Mouse (Mus musculus) lung, embryonic 15.5 days (tissue): ENCODE data around the gene Vdr. TPM values are rescaled to one million over a fixed set of nuclear protein-coding genes. Genes with fewer than 3 reads are reported as not detected.

ENCODE experiments used
- ATAC-seq: fragments of 200-750 bp; cut with Nextera tagmentation; 2 replicates; pipeline ENCODE4 v1.8.0; 2017; ENCODE audit warnings: moderate number of reproducible peaks, borderline replicate concordance; ENCODE audit not compliant: low FRiP score, low TSS enrichment; ENCODE audit errors: extremely low read depth
- H3K27ac ChIP-seq: fragments of 300-500 bp; sonication (generic); 2 replicates; pipeline ENCODE4 v1.5.1; 2015; ENCODE audit warnings: moderate library complexity, mild to moderate bottlenecking, inconsistent platforms
- H3K27me3 ChIP-seq: fragments of 300-500 bp; sonication (generic); 2 replicates; pipeline ENCODE4 v1.6.1; 2015; ENCODE audit warnings: inconsistent platforms
- H3K36me3 ChIP-seq: fragments of 300-500 bp; sonication (generic); 2 replicates; pipeline ENCODE4 v1.6.1; 2015; ENCODE audit warnings: inconsistent platforms
- H3K4me1 ChIP-seq: fragments of 300-500 bp; sonication (generic); 2 replicates; pipeline ENCODE4 v1.6.1; 2015; ENCODE audit warnings: inconsistent platforms
- H3K4me2 ChIP-seq: fragments of 300-500 bp; sonication (generic); 2 replicates; pipeline ENCODE4 v1.6.1; 2015; ENCODE audit warnings: inconsistent platforms, mild to moderate bottlenecking, moderate library complexity
- H3K4me3 ChIP-seq: fragments of 300-500 bp; sonication (generic); 2 replicates; pipeline ENCODE4 v1.5.1; 2015; ENCODE audit warnings: mild to moderate bottlenecking, inconsistent platforms
- H3K9ac ChIP-seq: fragments of 300-500 bp; sonication (generic); 2 replicates; pipeline ENCODE4 v1.6.1; 2015; ENCODE audit warnings: inconsistent platforms
- H3K9me3 ChIP-seq: fragments of 300-500 bp; sonication (generic); 2 replicates; pipeline ENCODE4 v1.6.1; 2016; ENCODE audit warnings: inconsistent platforms
- WGBS: fragments of 180-500 bp; shearing (Covaris S2); methylation state at CpG from one replicate; pipeline ENCODE4 v1.1.7; 2015; 5-methylcytosine and 5-hydroxymethylcytosine counted together
- polyA plus RNA-seq: library from polyadenylated mRNA; unstranded; fragments of >200 nt; fragmentation: Nextera tagmentation; extraction: Ambion mirVana; gene quantifications from 2 replicates; pipeline ENCODE4 v1.2.1, GENCODE M21; 2015

The Vdr gene
- polyA plus RNA-seq, 1 experiment from 2014 or later, result 0.81 TPM

DNA sequence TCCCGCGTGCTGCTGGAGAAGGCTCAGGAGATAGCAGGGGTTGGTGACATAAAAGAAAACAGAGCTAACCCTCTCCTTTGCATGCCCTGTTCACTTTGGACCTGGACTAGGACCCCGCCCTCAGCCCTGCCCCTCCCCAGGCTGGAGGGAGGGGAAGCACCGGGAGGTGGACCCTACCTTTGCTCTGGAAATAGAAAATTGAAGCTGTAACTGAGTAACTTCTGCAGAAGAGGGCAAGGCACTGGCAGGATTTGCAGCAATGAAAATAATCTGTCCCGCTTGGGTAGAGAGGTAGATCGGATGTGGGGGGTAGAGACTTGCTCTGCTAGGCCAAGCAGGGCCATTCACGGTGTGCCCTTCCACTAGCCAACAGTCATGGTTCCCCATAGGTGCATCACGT is 32.9 kb upstream of the Vdr start:
- no peak overlapping the region for H3K27ac ChIP-seq
- peaks cover 5% of the 10 kb centered on the region; the same call in 1 of the 2 replicates for H3K4me1 ChIP-seq
- ATAC-seq, result no peak
- H3K9me3 ChIP-seq, result no peaks in the 10 kb centered on the region
- 86% methylated on average over 8 of the region's 8 CpGs for WGBS
- no peak overlapping the region for H3K4me2 ChIP-seq
- no peaks in the 10 kb centered on the region for H3K36me3 ChIP-seq
- H3K4me3 ChIP-seq, result no peak overlapping the region
- H3K27me3 ChIP-seq, result no peaks in the 10 kb centered on the region
- no peak overlapping the region for H3K9ac ChIP-seq

DNA sequence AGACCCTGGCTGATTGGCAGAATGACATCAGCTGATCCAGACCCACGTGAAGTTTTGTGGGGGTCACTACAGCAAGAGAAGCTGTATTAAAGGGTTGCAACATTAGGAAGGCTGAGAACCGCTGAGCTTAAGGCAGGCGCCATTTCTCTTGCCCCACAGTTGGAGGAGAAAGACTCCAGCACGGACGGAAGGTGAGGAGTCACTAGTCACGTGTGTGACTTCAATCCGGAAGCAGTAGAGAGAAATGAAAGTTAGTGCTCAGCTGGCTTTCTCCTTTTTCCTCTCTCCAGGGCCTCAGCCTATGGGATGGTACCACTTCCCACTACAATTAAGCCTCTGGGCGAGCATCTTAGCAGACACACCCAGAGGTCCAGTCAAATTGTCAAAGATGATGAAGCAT is 32.1 kb upstream of the Vdr start:
- H3K4me3 ChIP-seq, result no peak overlapping the region

DNA sequence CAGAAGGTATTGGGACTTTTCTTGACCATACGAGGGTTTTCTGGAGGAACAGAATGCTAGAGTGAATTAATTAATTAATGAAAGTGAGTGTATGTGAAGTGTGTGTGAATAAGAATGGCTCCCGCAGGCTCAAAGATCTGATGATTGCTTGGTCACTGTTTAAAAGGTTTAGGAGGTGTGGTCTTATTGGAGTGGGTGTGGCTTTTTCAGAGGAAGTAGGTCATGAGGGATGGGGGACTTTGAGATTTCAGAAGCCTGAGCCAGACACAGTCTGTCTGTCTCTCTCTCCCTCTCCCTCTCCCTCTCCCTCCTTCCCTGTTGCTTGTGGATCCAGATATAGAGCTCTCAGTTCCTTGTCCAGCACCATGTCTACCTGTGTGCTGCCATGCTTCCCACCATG is 30.9 kb upstream of the Vdr start:
- no peak for ATAC-seq
- Histone ChIP-seq H3K27ac (no peak overlapping the region), H3K9me3 (no peaks in the 10 kb centered on the region), H3K27me3 (no peaks in the 10 kb centered on the region), H3K9ac (no peak overlapping the region), H3K36me3 (no peaks in the 10 kb centered on the region), H3K4me3 (no peak overlapping the region), H3K4me2 (no peak overlapping the region), H3K4me1 (peaks cover 5% of the 10 kb centered on the region; the same call in 1 of the 2 replicates)
- WGBS, result 89% methylated on average over 2 of the region's 2 CpGs

More for the DNA sequence above, 32.1 kb upstream of the Vdr start:
- no peak for ATAC-seq
- Histone ChIP-seq H3K9me3 (no peaks in the 10 kb centered on the region), H3K4me2 (no peak overlapping the region), H3K9ac (no peak overlapping the region), H3K4me1 (peaks cover 5% of the 10 kb centered on the region; the same call in 1 of the 2 replicates), H3K36me3 (no peaks in the 10 kb centered on the region), H3K27me3 (no peaks in the 10 kb centered on the region), H3K27ac (no peak overlapping the region)
- WGBS, result 79% methylated on average over 8 of the region's 8 CpGs

DNA sequence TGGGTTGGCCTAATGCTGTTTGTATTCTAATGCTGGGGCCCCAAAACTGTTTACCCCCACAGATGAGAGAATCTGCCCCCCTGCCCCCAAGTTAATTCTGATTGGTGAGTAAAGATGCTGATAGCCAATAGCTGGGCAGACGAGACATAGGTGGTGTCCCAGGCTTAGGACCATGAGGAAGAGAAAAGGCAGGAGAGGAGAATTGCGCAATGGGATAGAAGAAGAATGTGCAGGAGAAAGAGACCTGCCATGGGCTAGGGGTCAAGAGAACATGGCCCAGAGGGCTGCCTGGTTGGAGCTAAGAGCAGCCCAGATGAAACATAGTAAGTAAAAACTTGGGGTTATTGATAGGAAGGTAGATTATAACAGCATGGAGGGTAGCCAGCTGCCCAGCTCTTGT is 29.7 kb upstream of the Vdr start:
- Histone ChIP-seq H3K4me3 (no peak overlapping the region), H3K4me2 (no peak overlapping the region), H3K27me3 (no peaks in the 10 kb centered on the region), H3K9ac (no peak overlapping the region), H3K4me1 (peaks cover 5% of the 10 kb centered on the region; the same call in 1 of the 2 replicates), H3K9me3 (no peaks in the 10 kb centered on the region), H3K36me3 (no peaks in the 10 kb centered on the region), H3K27ac (no peak overlapping the region)
- WGBS, result 75% methylated on average over 2 of the region's 2 CpGs
- ATAC-seq, result no peak

DNA sequence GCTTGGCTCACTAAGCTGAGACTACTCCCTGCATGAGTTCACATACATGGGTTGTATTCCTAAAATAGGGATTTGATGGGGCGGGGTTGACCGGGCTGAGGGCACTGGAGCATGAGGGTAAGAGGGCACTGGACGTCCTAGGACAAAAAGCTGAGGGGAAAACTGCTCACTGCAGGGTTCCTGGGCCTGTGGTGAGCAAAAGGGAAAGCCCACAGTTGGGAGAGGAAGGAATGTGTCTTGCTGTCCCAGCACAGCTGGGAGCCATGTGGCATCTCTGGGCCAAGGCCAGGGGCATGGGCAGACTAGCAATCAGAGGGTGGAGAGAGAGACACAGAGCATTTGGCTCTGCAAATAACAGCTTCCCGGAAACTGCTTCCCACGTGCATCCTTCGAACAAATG is 28.1 kb upstream of the Vdr start:
- H3K27ac ChIP-seq, result no peak overlapping the region
- H3K4me1 ChIP-seq, result peaks cover 5% of the 10 kb centered on the region; the same call in 1 of the 2 replicates
- H3K27me3 ChIP-seq, result no peaks in the 10 kb centered on the region
- no peaks in the 10 kb centered on the region for H3K9me3 ChIP-seq
- H3K36me3 ChIP-seq, result no peaks in the 10 kb centered on the region
- H3K4me2 ChIP-seq, result no peak overlapping the region
- H3K9ac ChIP-seq, result no peak overlapping the region
- no peak for ATAC-seq
- H3K4me3 ChIP-seq, result no peak overlapping the region
- 65% methylated on average over 6 of the region's 6 CpGs for WGBS

DNA sequence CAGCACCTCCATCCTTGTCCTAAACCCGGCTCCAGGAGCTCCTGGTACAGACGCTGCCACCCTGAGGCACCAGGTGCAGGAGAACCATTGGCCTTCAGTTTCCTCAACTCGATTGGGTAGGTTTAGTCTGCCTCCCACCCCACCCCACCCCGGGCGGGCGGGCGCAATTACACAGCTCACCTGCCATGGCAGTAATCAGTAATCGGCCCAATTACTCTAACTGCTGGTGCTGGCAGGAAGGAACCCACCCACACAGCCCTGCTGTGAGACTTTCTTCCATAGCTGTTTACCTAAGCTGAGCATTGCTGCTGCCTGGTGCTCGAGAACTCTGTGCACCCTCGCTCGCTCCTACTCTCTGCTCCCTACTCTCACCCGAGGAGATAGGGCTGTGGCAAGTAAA is 22.0 kb upstream of the Vdr start:
- H3K4me2 ChIP-seq, result no peak overlapping the region
- H3K4me3 ChIP-seq, result no peak overlapping the region
- no peak for ATAC-seq
- no peak overlapping the region for H3K9ac ChIP-seq
- 85% methylated on average over 12 of the region's 12 CpGs for WGBS
- no peaks in the 10 kb centered on the region for H3K36me3 ChIP-seq
- H3K4me1 ChIP-seq, result no peaks in the 10 kb centered on the region
- no peaks in the 10 kb centered on the region for H3K27me3 ChIP-seq
- H3K27ac ChIP-seq, result no peak overlapping the region
- H3K9me3 ChIP-seq, result no peaks in the 10 kb centered on the region

DNA sequence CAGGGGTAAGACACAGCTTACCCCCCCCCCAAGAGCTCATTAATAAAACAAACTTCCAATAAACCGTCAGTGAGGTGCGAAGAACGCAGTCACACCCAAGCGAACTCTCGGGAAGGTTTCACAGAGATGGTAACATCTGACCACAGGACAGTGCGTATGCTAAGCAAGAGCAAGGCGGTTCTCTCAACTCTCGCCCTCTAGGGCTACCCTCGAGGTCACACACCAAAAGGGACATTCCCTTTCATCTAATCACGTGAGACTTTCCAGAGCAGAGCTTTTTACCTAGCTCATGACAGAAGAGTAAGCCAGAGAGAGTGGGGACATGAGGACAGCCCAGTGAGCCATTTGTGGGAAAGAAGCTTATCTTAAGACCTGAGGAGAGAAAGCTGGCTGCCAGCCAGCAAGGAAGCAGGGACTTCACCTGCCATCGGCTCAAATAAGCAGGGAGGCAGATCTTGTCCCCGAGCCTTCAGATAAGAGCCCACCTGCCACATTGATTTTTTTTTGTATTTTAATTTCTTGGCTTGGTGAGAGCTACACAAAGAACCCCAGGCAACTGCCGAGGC is 18.9 kb upstream of the Vdr start:
- Histone ChIP-seq H3K27me3 (no peaks in the 10 kb centered on the region), H3K9me3 (no peaks in the 10 kb centered on the region), H3K4me3 (no peak overlapping the region), H3K9ac (no peak overlapping the region), H3K36me3 (no peaks in the 10 kb centered on the region), H3K4me1 (no peaks in the 10 kb centered on the region), H3K4me2 (no peak overlapping the region), H3K27ac (no peak overlapping the region)
- 29% methylated on average over 13 of the region's 13 CpGs for WGBS
- no peak for ATAC-seq

DNA sequence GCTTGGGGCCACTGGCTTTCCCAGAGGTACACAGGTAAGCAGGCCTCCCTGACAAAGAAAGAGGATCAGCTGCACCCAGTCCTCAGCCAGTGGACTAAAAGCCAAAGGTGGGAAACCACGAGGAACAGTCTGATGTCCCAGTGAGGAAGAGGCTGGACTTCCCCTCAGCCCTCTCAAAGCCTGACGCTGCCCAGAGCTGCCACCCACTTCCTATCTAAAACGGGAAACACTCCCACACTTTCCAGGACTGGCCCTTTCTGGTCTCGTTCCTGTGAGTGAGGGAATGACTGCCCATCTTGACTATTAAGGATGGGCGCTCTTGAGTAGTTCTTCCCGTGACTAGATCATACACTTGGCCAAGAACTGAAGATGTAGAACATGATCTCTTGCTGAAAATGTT is 17.4 kb upstream of the Vdr start:
- Histone ChIP-seq H3K4me1 (no peaks in the 10 kb centered on the region), H3K27me3 (no peaks in the 10 kb centered on the region), H3K9me3 (no peaks in the 10 kb centered on the region), H3K27ac (no peak overlapping the region), H3K9ac (no peak overlapping the region), H3K36me3 (no peaks in the 10 kb centered on the region), H3K4me2 (no peak overlapping the region), H3K4me3 (no peak overlapping the region)
- no peak for ATAC-seq
- 55% methylated on average over 6 of the region's 6 CpGs for WGBS

DNA sequence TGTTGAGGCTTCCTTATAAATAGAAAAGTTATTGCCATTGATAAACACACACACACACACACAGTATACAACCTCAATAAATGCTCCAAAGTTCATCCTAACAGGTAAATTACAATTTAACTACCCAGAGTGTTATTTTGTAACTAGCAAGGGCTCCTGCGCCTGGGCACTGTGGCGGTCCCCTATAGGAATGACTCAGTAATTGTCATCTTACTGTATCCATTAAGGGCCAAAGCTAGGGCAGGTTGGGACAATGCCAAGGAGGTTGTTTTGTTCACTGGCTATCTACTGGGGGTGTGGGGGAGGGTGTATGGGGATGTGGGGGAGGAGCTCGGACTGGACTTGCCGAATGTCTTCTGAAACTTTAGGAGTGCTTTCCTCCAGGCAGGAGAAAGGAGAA is 16.6 kb upstream of the Vdr start:
- ATAC-seq, result no peak
- no peak overlapping the region for H3K4me2 ChIP-seq
- no peaks in the 10 kb centered on the region for H3K4me1 ChIP-seq
- H3K27me3 ChIP-seq, result no peaks in the 10 kb centered on the region
- H3K9ac ChIP-seq, result no peak overlapping the region
- H3K9me3 ChIP-seq, result no peaks in the 10 kb centered on the region
- WGBS, result 54% methylated on average over 4 of the region's 4 CpGs
- no peaks in the 10 kb centered on the region for H3K36me3 ChIP-seq
- no peak overlapping the region for H3K27ac ChIP-seq
- no peak overlapping the region for H3K4me3 ChIP-seq

DNA sequence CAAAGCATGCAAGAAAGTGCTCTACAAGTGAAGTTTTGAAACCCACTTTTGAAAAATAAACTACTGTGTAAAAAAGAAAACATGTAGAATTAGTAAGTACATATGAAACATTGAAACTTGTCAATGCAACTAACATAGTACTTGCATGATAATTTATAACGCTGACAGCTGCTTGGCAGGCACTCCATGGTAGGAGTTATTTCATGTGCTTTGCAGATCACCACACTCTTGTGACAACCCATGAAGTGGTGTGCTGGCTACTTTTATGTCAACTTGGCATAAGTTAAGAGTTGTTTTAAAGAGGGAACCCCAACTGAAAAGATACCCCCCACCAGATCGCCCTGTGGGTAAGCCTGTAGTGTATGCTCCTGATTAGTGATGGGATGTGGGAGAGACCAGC is 12.0 kb upstream of the Vdr start:
- WGBS, result 80% methylated on average over 2 of the region's 2 CpGs
- ATAC-seq, result no peak
- H3K36me3 ChIP-seq, result no peaks in the 10 kb centered on the region

DNA sequence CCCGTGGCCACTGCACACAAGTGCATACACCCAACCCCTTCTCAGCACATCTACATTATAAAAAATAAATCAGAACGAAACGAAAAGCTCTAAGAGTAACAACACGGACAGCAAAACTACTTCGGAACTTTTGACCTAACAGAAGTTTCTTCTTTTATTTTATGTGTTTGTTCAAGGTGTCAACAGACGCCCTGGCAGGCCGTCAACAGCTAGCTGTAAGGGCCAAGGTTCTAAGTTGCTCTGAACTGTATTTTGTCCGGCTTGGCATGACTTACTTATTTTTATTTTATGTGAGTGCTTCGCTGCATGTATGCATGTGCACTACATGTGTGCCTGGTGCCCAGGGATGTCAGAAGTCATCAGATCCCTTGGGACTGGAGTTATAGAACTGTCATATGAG is 11.4 kb upstream of the Vdr start:
- Histone ChIP-seq H3K4me1 (no peaks in the 10 kb centered on the region), H3K4me3 (no peak overlapping the region), H3K36me3 (no peaks in the 10 kb centered on the region), H3K4me2 (no peak overlapping the region), H3K9ac (no peak overlapping the region), H3K9me3 (no peaks in the 10 kb centered on the region), H3K27me3 (no peaks in the 10 kb centered on the region), H3K27ac (no peak overlapping the region)
- WGBS, result 64% methylated on average over 9 of the region's 9 CpGs
- no peak for ATAC-seq

More for the DNA sequence above, 12.0 kb upstream of the Vdr start:
- no peak overlapping the region for H3K4me3 ChIP-seq
- no peak overlapping the region for H3K27ac ChIP-seq
- no peak overlapping the region for H3K4me2 ChIP-seq
- no peak overlapping the region for H3K9ac ChIP-seq
- H3K27me3 ChIP-seq, result no peaks in the 10 kb centered on the region
- H3K9me3 ChIP-seq, result no peaks in the 10 kb centered on the region
- H3K4me1 ChIP-seq, result no peaks in the 10 kb centered on the region

DNA sequence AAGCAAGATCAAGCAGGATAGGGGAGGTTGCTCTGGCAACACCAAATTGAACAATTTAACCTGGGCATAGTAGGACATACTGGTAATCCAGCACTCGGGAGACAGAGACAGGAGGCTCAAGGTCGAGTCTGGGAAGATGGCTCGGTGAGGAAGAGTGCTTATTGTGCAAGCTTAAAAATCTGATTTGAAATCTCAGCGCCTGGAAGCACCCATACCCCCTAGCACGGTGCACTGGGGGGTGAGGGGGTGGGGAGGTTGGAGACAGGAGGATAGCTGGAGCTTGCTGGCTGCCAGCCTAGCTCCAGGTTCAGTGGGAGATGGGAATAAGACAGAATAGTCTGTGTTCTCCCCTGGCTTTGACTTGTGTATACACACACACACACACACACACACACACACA is 9.9 kb upstream of the Vdr start:
- H3K9ac ChIP-seq, result no peak overlapping the region
- 50% methylated on average over 5 of the region's 5 CpGs for WGBS
- no peaks in the 10 kb centered on the region for H3K36me3 ChIP-seq
- no peak for ATAC-seq
- H3K4me1 ChIP-seq, result no peaks in the 10 kb centered on the region
- no peaks in the 10 kb centered on the region for H3K9me3 ChIP-seq
- H3K27ac ChIP-seq, result no peak overlapping the region
- H3K4me2 ChIP-seq, result no peak overlapping the region
- no peaks in the 10 kb centered on the region for H3K27me3 ChIP-seq
- H3K4me3 ChIP-seq, result no peak overlapping the region

DNA sequence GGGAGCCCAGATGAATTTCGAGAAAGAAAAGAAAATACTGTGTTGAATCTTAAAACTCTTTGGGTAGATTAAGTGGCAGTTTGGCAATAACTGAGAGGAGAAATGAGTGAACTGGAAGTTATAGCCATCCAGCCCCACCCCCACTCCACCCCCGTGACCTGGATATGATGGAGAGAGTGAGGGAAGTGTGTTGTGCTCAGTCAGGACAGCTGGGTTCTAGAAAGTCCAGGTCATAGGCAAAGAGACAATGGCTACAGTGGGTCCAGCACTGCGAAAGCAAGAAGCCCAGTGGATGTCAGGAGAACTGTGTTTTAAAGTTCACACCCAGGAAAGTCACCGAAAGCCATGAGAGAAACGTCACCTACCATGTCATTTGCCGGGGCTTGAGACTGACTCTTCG is 8.8 kb upstream of the Vdr start:
- no peaks in the 10 kb centered on the region for H3K36me3 ChIP-seq
- 53% methylated on average over 7 of the region's 7 CpGs for WGBS
- no peak for ATAC-seq
- H3K4me2 ChIP-seq, result no peak overlapping the region
- no peaks in the 10 kb centered on the region for H3K27me3 ChIP-seq
- no peak overlapping the region for H3K27ac ChIP-seq
- peaks cover 5% of the 10 kb centered on the region for H3K4me1 ChIP-seq
- H3K9me3 ChIP-seq, result no peaks in the 10 kb centered on the region
- H3K9ac ChIP-seq, result no peak overlapping the region
- no peak overlapping the region for H3K4me3 ChIP-seq
